Mouse (Mus musculus) forebrain, embryonic 16.5 days (tissue): Measurements from ENCODE around the gene Anxa3. TPM values are rescaled to one million over a fixed set of nuclear protein-coding genes. Genes with fewer than 3 reads are reported as not detected.

Experiments used
- ATAC-seq: fragments of 200-750 bp; cut with Nextera tagmentation; 2 replicates; pipeline ENCODE4 v1.8.0; 2017; ENCODE audit warnings: mild to moderate bottlenecking, moderate library complexity
- H3K27ac ChIP-seq: fragments of 300-500 bp; sonication (generic); 2 replicates; pipeline ENCODE4 v1.5.1; 2014; ENCODE audit warnings: low read length, control low read depth
- H3K27me3 ChIP-seq: fragments of 300-500 bp; sonication (generic); replicated peaks from 2 replicates; pipeline ENCODE4 v1.6.1; 2014; ENCODE audit warnings: low read length; ENCODE audit not compliant: control insufficient read depth, insufficient read depth
- H3K36me3 ChIP-seq: fragments of 300-500 bp; sonication (generic); 2 replicates; pipeline ENCODE4 v1.6.1; 2014; ENCODE audit not compliant: control insufficient read depth, insufficient read depth
- H3K4me1 ChIP-seq: fragments of 300-500 bp; sonication (generic); replicated peaks from 2 replicates; pipeline ENCODE4 v1.6.1; 2014; ENCODE audit warnings: low read length; ENCODE audit not compliant: control insufficient read depth, insufficient read depth
- H3K4me2 ChIP-seq: fragments of 300-500 bp; sonication (generic); 2 replicates; pipeline ENCODE4 v1.6.1; 2014; ENCODE audit warnings: mild to moderate bottlenecking, low read length, control low read depth
- H3K4me3 ChIP-seq: fragments of 300-500 bp; sonication (generic); replicated peaks from 2 replicates; pipeline ENCODE4 v1.5.1; 2014; ENCODE audit warnings: mild to moderate bottlenecking, low read length, control low read depth
- H3K9ac ChIP-seq: fragments of 300-500 bp; sonication (generic); replicated peaks from 2 replicates; pipeline ENCODE4 v1.6.1; 2014; ENCODE audit warnings: low read depth, low read length, control low read depth
- H3K9me3 ChIP-seq: fragments of 300-500 bp; sonication (generic); 2 replicates; pipeline ENCODE4 v1.6.1; 2016; ENCODE audit warnings: low read length; ENCODE audit not compliant: control insufficient read depth
- WGBS: fragments of 180-500 bp; shearing (Covaris S2); extraction: QIAGEN DNeasy Blood & Tissue Kit; methylation state at CpG from one replicate; pipeline ENCODE4 v1.1.7; 2014; 5-methylcytosine and 5-hydroxymethylcytosine counted together
- polyA plus RNA-seq: library from polyadenylated mRNA; unstranded; fragments of >200 nt; fragmentation: Nextera tagmentation; extraction: Ambion mirVana; gene quantifications from 2 replicates; pipeline ENCODE4 v1.2.1, GENCODE M21; 2015

The Anxa3 gene
- polyA plus RNA-seq, 1 experiment from 2014 or later = 25.0 TPM

GRCm38 (mm10) chr5:96824769-96825327, 31.7 kb downstream of the Anxa3 start:
- Histone ChIP-seq H3K4me3 (no peak overlapping the region), H3K4me2 (no peak overlapping the region), H3K9me3 (no peaks in the 10 kb centered on the region), H3K4me1 (no peaks in the 10 kb centered on the region), H3K9ac (no peak overlapping the region), H3K27me3 (no peaks in the 10 kb centered on the region), H3K36me3 (no peaks in the 10 kb centered on the region), H3K27ac (no peak overlapping the region)
- WGBS = 89% methylated on average over 13 of the region's 13 CpGs
- no peak for ATAC-seq

DNA sequence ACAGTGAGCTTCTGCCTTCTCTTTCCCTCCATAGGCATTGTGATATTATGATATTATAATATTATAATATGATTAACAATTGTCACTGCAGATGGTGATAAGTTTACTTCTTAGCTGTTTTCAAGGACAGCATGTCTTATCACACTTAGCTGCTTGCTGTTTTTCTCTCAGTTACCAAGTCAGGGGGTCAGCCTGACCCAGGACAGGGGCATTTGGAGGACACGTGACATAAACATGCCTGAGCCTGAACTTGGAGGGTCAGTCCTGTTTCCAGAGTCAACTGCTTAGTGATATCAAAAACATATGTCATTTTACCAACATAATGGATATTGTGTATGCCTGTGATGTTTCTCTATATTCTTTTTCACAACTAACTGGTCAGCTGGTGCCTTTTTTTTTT, 34.0 kb downstream of the Anxa3 start:
- no peak overlapping the region for H3K27ac ChIP-seq
- no peaks in the 10 kb centered on the region for H3K9me3 ChIP-seq
- no peak overlapping the region for H3K4me3 ChIP-seq
- no peak overlapping the region for H3K4me2 ChIP-seq
- WGBS = 90% methylated on average over 1 of the region's 1 CpGs
- no peaks in the 10 kb centered on the region for H3K4me1 ChIP-seq
- no peaks in the 10 kb centered on the region for H3K27me3 ChIP-seq
- no peak overlapping the region for H3K9ac ChIP-seq
- no peak for ATAC-seq
- no peaks in the 10 kb centered on the region for H3K36me3 ChIP-seq

DNA sequence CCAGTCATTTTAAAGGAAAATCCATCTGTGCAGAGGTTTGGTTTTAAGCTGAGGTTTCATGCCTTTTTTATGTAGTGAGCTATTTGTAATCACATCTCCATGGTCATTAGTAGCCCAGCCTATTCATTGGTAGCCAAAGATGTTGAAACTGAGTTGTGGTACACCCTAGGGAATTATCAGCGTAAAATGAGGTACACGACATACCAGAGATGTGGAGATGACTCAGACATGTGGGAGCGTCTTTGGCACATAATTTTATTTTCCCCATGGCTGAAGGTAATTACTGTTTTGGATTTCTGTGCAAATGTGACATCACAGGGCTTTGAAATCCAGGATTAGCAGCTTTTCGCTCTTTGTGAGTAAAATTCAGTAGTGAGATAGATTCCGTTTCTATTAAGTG, 41.2 kb downstream of the Anxa3 start:
- no peak overlapping the region for H3K4me2 ChIP-seq
- no peaks in the 10 kb centered on the region for H3K9me3 ChIP-seq
- no peaks in the 10 kb centered on the region for H3K4me1 ChIP-seq
- 49% methylated on average over 5 of the region's 5 CpGs for WGBS
- no peaks in the 10 kb centered on the region for H3K27me3 ChIP-seq
- no peak overlapping the region for H3K9ac ChIP-seq
- no peak overlapping the region for H3K4me3 ChIP-seq
- no peaks in the 10 kb centered on the region for H3K36me3 ChIP-seq
- ATAC-seq = no peak
- H3K27ac ChIP-seq = no peak overlapping the region

DNA sequence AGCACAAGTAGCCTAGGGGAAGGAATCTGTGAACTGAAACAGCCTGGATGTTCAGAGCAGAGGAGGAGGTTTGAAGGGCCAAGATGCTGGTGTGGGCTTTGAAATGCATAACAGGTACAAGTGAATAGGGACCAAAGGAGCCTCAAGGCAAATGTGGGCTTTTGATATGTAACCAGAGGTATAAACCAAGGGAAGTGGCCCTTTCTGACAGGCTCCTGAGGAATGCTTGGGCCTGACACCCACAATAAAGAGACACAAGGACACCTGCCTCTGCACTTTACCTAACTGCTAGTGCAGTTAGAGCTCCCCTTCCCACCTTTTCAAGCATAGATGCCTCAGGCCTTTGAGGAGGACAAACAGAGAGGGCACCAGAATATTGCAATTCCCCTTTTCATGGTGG, 54.8 kb downstream of the Anxa3 start:
- H3K36me3 ChIP-seq = no peaks in the 10 kb centered on the region
- H3K9me3 ChIP-seq = no peaks in the 10 kb centered on the region
- no peak for ATAC-seq
- no peak overlapping the region for H3K9ac ChIP-seq
- H3K27ac ChIP-seq = no peak overlapping the region
- no peak overlapping the region for H3K4me3 ChIP-seq
- H3K27me3 ChIP-seq = no peaks in the 10 kb centered on the region
- H3K4me1 ChIP-seq = no peaks in the 10 kb centered on the region
- H3K4me2 ChIP-seq = no peak overlapping the region

GRCm38 (mm10) chr5:96848386-96848785, 55.2 kb downstream of the Anxa3 start:
- no peaks in the 10 kb centered on the region for H3K4me1 ChIP-seq
- no peak overlapping the region for H3K4me3 ChIP-seq
- H3K36me3 ChIP-seq = no peaks in the 10 kb centered on the region
- WGBS = 88% methylated on average over 3 of the region's 3 CpGs
- H3K9ac ChIP-seq = no peak overlapping the region
- H3K27me3 ChIP-seq = no peaks in the 10 kb centered on the region
- H3K4me2 ChIP-seq = no peak overlapping the region
- ATAC-seq = no peak
- no peaks in the 10 kb centered on the region for H3K9me3 ChIP-seq
- H3K27ac ChIP-seq = no peak overlapping the region

DNA sequence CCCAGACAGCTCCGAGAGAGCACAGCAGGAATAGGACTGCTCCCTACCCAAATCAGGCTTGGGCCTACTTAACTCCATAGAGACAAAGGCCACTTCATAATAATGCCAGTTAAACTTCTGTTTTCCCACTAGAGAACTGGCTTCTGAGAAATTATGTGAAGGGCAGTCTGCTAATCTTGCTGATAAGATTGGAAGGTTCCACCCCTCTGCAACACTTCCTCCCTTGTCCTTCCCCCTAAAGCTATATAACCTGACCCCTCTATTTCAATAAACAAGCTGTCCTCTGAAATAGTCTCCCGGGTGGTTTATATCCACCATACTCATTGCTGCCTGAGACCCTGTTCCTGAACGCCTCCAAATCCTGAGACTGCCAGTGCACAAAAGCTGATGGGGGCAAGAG, 56.1 kb downstream of the Anxa3 start:
- no peak for ATAC-seq
- no peak overlapping the region for H3K4me2 ChIP-seq
- WGBS = 76% methylated on average over 3 of the region's 3 CpGs
- no peaks in the 10 kb centered on the region for H3K4me1 ChIP-seq
- H3K9ac ChIP-seq = no peak overlapping the region
- no peak overlapping the region for H3K27ac ChIP-seq
- no peak overlapping the region for H3K4me3 ChIP-seq
- no peaks in the 10 kb centered on the region for H3K9me3 ChIP-seq
- H3K36me3 ChIP-seq = no peaks in the 10 kb centered on the region
- H3K27me3 ChIP-seq = no peaks in the 10 kb centered on the region

DNA sequence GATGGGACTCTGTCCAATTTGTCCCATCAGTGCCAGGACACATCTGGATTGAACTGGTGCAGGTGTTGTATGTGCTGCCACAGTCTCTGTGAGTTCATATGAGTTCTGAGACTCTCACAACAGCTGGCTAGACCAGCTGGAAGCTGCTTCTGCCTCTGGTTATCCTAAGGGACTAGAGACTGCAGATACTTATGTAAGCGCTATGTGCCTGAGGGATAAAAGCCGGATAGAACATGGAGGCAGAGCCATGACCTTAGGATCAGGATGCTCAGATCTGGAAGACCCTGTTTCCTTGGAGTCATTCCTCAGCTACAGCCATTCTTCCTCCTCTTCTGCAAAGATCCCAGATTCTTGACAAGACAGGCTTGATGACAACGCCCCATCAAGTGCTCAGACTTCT, 60.3 kb downstream of the Anxa3 start:
- Histone ChIP-seq H3K27ac (no peak overlapping the region), H3K4me1 (no peaks in the 10 kb centered on the region), H3K9ac (no peak overlapping the region), H3K27me3 (no peaks in the 10 kb centered on the region), H3K4me3 (no peak overlapping the region), H3K9me3 (no peaks in the 10 kb centered on the region), H3K36me3 (no peaks in the 10 kb centered on the region), H3K4me2 (no peak overlapping the region)
- ATAC-seq = no peak
- 93% methylated on average over 3 of the region's 3 CpGs for WGBS

GRCm38 (mm10) chr5:96854350-96854749, 61.2 kb downstream of the Anxa3 start:
- Histone ChIP-seq H3K4me1 (no peaks in the 10 kb centered on the region), H3K9ac (no peak overlapping the region), H3K27ac (no peak overlapping the region), H3K27me3 (no peaks in the 10 kb centered on the region), H3K9me3 (no peaks in the 10 kb centered on the region), H3K4me2 (no peak overlapping the region), H3K36me3 (no peaks in the 10 kb centered on the region), H3K4me3 (no peak overlapping the region)
- 84% methylated on average over 3 of the region's 3 CpGs for WGBS
- ATAC-seq = no peak

- Histone ChIP-seq H3K36me3 (no peaks in the 10 kb centered on the region), H3K27me3 (no peaks in the 10 kb centered on the region), H3K4me2 (no peak overlapping the region), H3K4me3 (no peak overlapping the region), H3K4me1 (no peaks in the 10 kb centered on the region), H3K9me3 (no peaks in the 10 kb centered on the region), H3K9ac (no peak overlapping the region), H3K27ac (no peak overlapping the region)
- 87% methylated on average over 1 of the region's 1 CpGs for WGBS
- no peak for ATAC-seq
Measured at GRCm38 (mm10) chr5:96859938-96860337, 66.8 kb downstream of the Anxa3 start.

- no peak for ATAC-seq
- no peaks in the 10 kb centered on the region for H3K4me1 ChIP-seq
- H3K9ac ChIP-seq = no peak overlapping the region
- 84% methylated on average over 4 of the region's 4 CpGs for WGBS
- no peaks in the 10 kb centered on the region for H3K9me3 ChIP-seq
- H3K36me3 ChIP-seq = no peaks in the 10 kb centered on the region
- no peaks in the 10 kb centered on the region for H3K27me3 ChIP-seq
- no peak overlapping the region for H3K27ac ChIP-seq
- H3K4me3 ChIP-seq = no peak overlapping the region
- no peak overlapping the region for H3K4me2 ChIP-seq
Measured at GRCm38 (mm10) chr5:96867171-96867570, 74.0 kb downstream of the Anxa3 start.
